Comparison of ENCODE assay signal across 28 mouse cellular contexts in genomic region chr1:136418393-136418792, GRCm38 (mm10). TPM values are rescaled to one million over a fixed set of nuclear protein-coding genes. Genes with fewer than 3 reads are reported as not detected.
DNase-seq lines count a peak whose midpoint lies in the region; TF ChIP-seq lines count a peak whose summit lies in the region.
"Had no signal": no experiment of that assay in that cellular context is flagged by ENCODE, and none has a peak within 500 bp of the region (broad histone marks: within the 10 kb centered on the region; RNA-seq: fewer than 3 reads in every experiment).

No protein-coding gene starts in this region.

- intact Hi-C loops in left cerebral cortex, adult 2 months (cut with DNase I): loop anchor here (5.0 kb wide), 1 partner anchor 131 kb away; no protein-coding TSS in a partner anchor

- H3K4me3 ChIP-seq in left cerebral cortex, adult 2 months: no peak overlapping the region
- H3K4me3 ChIP-seq: erythroblast, embryonic 14.5 days; heart, adult 2 months; heart, embryonic 13.5 days; limb, embryonic 10.5 days; limb, embryonic 15.5 days; liver, embryonic 13.5 days; megakaryocyte, embryonic 14.5 days; midbrain, embryonic 13.5 days; neural tube, embryonic 13.5 days had no signal

- TF ChIP-seq CTCF in left cerebral cortex, adult 2 months (IDR thresholded peaks at IDR 0.05): no peak

- peak; percentile 30 for DNase-seq in layer of hippocampus, adult 9-11 months
- DNase-seq in layer of hippocampus, adult 11-12 months (ENCODE audit: low spot score): no peak
- DNase-seq in right cerebral cortex, postnatal 36 days (ENCODE audit: low spot score in 2 of 2): peak; percentile 19 to 71
- DNase-seq in right cerebral cortex, postnatal 14 days: no peak
- no peak for DNase-seq in left cerebral cortex, adult 2 months (ENCODE audit: extremely low spot score in 1 of 2, low spot score in 2 of 2)
- DNase-seq in telencephalon, adult 2 months (ENCODE audit: low read depth, low spot score): peak; percentile 75
- DNase-seq in Muller cell, postnatal 12 days (ENCODE audit: inconsistent ontology term): no peak
- DNase-seq in kidney, postnatal 14 days: no peak
- DNase-seq: adrenal gland, adult 2 months; adrenal gland, postnatal 36 days; B cell, adult 2 months; cerebellum, adult 11 months; cerebellum, adult 9-11 months; embryo, embryonic 11 days; heart, adult 2 months; heart, postnatal 10 days; kidney, postnatal 36 days; liver, embryonic 13.5 days; lung, adult 18-20 months; lung, postnatal 4 days had no signal

- H3K27ac ChIP-seq in left cerebral cortex, adult 2 months: peak overlapping the region; percentile 38; the same call in 1 of the 2 replicates
- H3K27ac ChIP-seq: heart, adult 2 months; heart, embryonic 13.5 days; hindbrain, embryonic 14.5 days; limb, embryonic 10.5 days; limb, embryonic 15.5 days; liver, embryonic 13.5 days; midbrain, embryonic 13.5 days; neural tube, embryonic 13.5 days had no signal

RNA-seq across cellular contexts. Expression of gene Ddx59, which starts 3.3 kb away (rescaled TPM):
- 10 to 100 TPM in 1 of 2 experiments, 1 to 10 TPM in 1; 8.9 to 11.7 TPM for total RNA-seq in left cerebral cortex, adult 2 months (2021)

RNA-seq across cellular contexts. Expression of gene Kif14, which starts 47.8 kb away (rescaled TPM):
- under 1 TPM; 0.14 to 0.23 TPM for total RNA-seq in left cerebral cortex, adult 2 months (2021)

Comparison
In these comparisons a context has a peak if more than half of its experiments do, and no peak if none do; other contexts are left out.
1. DNase-seq: peak in layer of hippocampus, adult 9-11 months (single experiment), right cerebral cortex, postnatal 36 days (2 of 2) and telencephalon, adult 2 months (single experiment); none in layer of hippocampus, adult 11-12 months (single experiment), right cerebral cortex, postnatal 14 days (single experiment), left cerebral cortex, adult 2 months (0 of 2), Muller cell, postnatal 12 days (single experiment) and kidney, postnatal 14 days (single experiment).